Mouse (Mus musculus) forebrain, embryonic 16.5 days (tissue): ENCODE results near the gene Faf2. TPM values are rescaled to one million over a fixed set of nuclear protein-coding genes. Genes with fewer than 3 reads are reported as not detected.
A peak's percentile ranks its signal among the peaks of the same experiment; 100 is the strongest.

Source experiments
- ATAC-seq: fragments of 200-750 bp; cut with Nextera tagmentation; 2 replicates; pipeline ENCODE4 v1.8.0; 2017; ENCODE audit warnings: mild to moderate bottlenecking, moderate library complexity
- H3K27ac ChIP-seq: fragments of 300-500 bp; sonication (generic); 2 replicates; pipeline ENCODE4 v1.5.1; 2014; ENCODE audit warnings: low read length, control low read depth
- H3K27me3 ChIP-seq: fragments of 300-500 bp; sonication (generic); replicated peaks from 2 replicates; pipeline ENCODE4 v1.6.1; 2014; ENCODE audit warnings: low read length; ENCODE audit not compliant: control insufficient read depth, insufficient read depth
- H3K36me3 ChIP-seq: fragments of 300-500 bp; sonication (generic); 2 replicates; pipeline ENCODE4 v1.6.1; 2014; ENCODE audit not compliant: control insufficient read depth, insufficient read depth
- H3K4me1 ChIP-seq: fragments of 300-500 bp; sonication (generic); replicated peaks from 2 replicates; pipeline ENCODE4 v1.6.1; 2014; ENCODE audit warnings: low read length; ENCODE audit not compliant: control insufficient read depth, insufficient read depth
- H3K4me2 ChIP-seq: fragments of 300-500 bp; sonication (generic); 2 replicates; pipeline ENCODE4 v1.6.1; 2014; ENCODE audit warnings: mild to moderate bottlenecking, low read length, control low read depth
- H3K4me3 ChIP-seq: fragments of 300-500 bp; sonication (generic); replicated peaks from 2 replicates; pipeline ENCODE4 v1.5.1; 2014; ENCODE audit warnings: mild to moderate bottlenecking, low read length, control low read depth
- H3K9ac ChIP-seq: fragments of 300-500 bp; sonication (generic); replicated peaks from 2 replicates; pipeline ENCODE4 v1.6.1; 2014; ENCODE audit warnings: low read depth, low read length, control low read depth
- H3K9me3 ChIP-seq: fragments of 300-500 bp; sonication (generic); 2 replicates; pipeline ENCODE4 v1.6.1; 2016; ENCODE audit warnings: low read length; ENCODE audit not compliant: control insufficient read depth
- WGBS: fragments of 180-500 bp; shearing (Covaris S2); extraction: QIAGEN DNeasy Blood & Tissue Kit; methylation state at CpG from one replicate; pipeline ENCODE4 v1.1.7; 2014; 5-methylcytosine and 5-hydroxymethylcytosine counted together
- polyA plus RNA-seq: library from polyadenylated mRNA; unstranded; fragments of >200 nt; fragmentation: Nextera tagmentation; extraction: Ambion mirVana; gene quantifications from 2 replicates; pipeline ENCODE4 v1.2.1, GENCODE M21; 2015

Gene Faf2
- polyA plus RNA-seq: 60.8 and 62.9 TPM in 2 replicates

GRCm38 (mm10) chr13:54621155-54621932 lies at the start of gene Faf2:
TSS of gene Faf2 (plus strand) at chr13:54621784.
- Histone ChIP-seq H3K27ac (peak within 1 kb of the TSS; percentile 88), H3K4me1 (peaks cover 22% of the 10 kb centered on the region), H3K36me3 (no peaks in the 10 kb centered on the region), H3K4me2 (peak within 1 kb of the TSS; percentile 97), H3K9me3 (no peaks in the 10 kb centered on the region), H3K27me3 (no peaks in the 10 kb centered on the region), H3K4me3 (peak within 1 kb of the TSS; percentile 98), H3K9ac (peak within 1 kb of the TSS; percentile 94)
- WGBS: 11% methylated on average over 44 of the region's 44 CpGs
- ATAC-seq: peak; percentile 100

- Histone ChIP-seq H3K27ac (no peak overlapping the region), H3K36me3 (no peaks in the 10 kb centered on the region), H3K4me2 (no peak overlapping the region), H3K9ac (no peak overlapping the region), H3K27me3 (no peaks in the 10 kb centered on the region; the same call in 1 of the 2 replicates), H3K4me3 (no peak overlapping the region), H3K4me1 (peaks cover 19% of the 10 kb centered on the region), H3K9me3 (no peaks in the 10 kb centered on the region)
- WGBS: 78% methylated on average over 4 of the region's 4 CpGs
- no peak for ATAC-seq
Observed at GRCm38 (mm10) chr13:54572621-54573020, 49.0 kb upstream of the Faf2 start.

DNA sequence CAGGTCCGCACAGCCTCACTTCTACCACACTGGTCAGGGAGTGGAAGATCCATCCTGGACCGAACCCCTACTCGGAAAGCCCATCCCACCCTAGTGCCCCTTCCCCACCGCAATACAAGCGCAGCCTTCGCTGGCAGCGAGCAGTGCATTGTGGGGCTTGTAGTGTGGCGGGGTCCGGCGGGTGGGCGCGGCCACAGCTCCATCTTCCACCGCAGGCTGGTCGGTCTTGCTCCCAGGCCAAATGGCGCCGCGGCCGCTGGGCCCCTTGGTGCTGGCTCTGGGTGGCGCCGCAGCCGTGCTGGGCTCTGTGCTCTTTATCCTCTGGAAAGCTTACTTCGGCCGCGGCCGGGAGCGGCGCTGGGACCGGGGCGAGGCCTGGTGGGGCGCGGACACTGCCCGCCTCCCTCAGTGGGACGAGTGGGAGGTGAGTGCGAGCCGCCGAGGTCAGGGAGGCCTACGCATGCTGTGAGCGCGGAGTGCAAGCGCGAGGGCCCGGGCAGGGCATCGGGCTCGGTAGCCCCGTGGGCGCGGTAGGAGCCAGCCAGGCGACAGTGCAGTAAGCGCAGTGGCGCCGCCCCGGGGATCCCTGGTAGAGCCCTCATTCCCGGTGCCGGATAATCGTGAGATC lies 46.6 kb upstream of the Faf2 start, which contains the start of gene Arl10:
Gene Arl10 (plus strand): TSS at position 162 of the 628 bp plus-strand sequence.
- peak; percentile 97 for ATAC-seq
- WGBS: under 1% methylated on average over 55 of the region's 55 CpGs
- H3K4me2 ChIP-seq: peak within 1 kb of the TSS; percentile 90
- no peaks in the 10 kb centered on the region for H3K36me3 ChIP-seq
- no peaks in the 10 kb centered on the region for H3K9me3 ChIP-seq
- no peaks in the 10 kb centered on the region; the same call in 1 of the 2 replicates for H3K27me3 ChIP-seq
- H3K27ac ChIP-seq: peak within 1 kb of the TSS; percentile 64
- H3K9ac ChIP-seq: peak within 1 kb of the TSS; percentile 90
- peak within 1 kb of the TSS; percentile 75 for H3K4me3 ChIP-seq
- H3K4me1 ChIP-seq: peaks cover 19% of the 10 kb centered on the region

DNA sequence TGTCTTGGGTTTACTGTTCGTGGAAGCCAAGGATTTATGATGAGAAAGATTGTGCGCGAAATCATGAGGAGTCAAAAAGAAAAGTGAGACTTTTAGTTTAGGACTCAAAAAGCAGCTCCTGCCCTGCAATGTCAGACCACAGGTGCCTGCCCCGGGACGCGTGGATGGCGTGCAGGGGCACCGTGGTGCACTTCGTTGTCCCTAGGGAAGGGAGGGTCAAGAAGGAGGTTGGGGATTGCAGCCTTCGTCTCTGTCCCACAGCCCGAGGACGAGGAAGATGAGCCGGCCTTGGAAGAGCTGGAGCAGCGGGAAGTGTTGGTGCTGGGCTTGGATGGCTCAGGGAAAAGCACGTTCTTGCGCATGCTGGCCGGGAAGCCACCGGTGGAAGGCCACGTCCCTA lies 46.1 kb upstream of the Faf2 start:
- H3K36me3 ChIP-seq: no peaks in the 10 kb centered on the region
- H3K9ac ChIP-seq: peak overlapping the region; percentile 90
- WGBS: 2% methylated on average over 19 of the region's 19 CpGs
- H3K27me3 ChIP-seq: no peaks in the 10 kb centered on the region; the same call in 1 of the 2 replicates
- no peaks in the 10 kb centered on the region for H3K9me3 ChIP-seq
- peaks cover 19% of the 10 kb centered on the region for H3K4me1 ChIP-seq
- H3K4me3 ChIP-seq: peak overlapping the region; percentile 75
- 0 out of 2 replicates have a peak overlapping the region, but pooled peaks have one; percentile 10 for H3K27ac ChIP-seq
- H3K4me2 ChIP-seq: peak overlapping the region; percentile 90
- ATAC-seq: no peak

GRCm38 (mm10) chr13:54577652-54578507 lies 43.7 kb upstream of the Faf2 start:
- H3K4me2 ChIP-seq: no peak overlapping the region
- WGBS: 86% methylated on average over 21 of the region's 21 CpGs
- H3K36me3 ChIP-seq: peaks cover 7% of the 10 kb centered on the region

DNA sequence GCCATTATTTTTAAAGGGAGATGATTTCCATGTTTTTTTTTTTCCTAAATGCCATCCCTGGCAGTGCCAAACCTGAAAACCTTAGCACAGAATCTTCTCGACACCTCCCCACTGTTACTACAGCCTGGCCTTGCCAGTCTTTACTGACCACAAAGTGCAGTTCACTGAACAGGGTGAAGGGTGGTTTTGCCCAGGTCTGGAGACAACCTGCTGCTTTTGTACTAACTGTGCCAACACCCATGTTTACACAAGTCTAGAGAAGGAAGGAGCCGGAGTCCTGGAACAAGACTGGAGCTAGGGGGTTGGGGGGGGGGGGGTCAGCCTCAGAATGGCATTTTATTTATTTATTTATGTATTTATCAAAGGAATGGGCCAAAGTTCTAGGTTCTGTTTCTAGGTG lies 40.2 kb upstream of the Faf2 start:
- 84% methylated on average over 2 of the region's 2 CpGs for WGBS
- Histone ChIP-seq H3K4me1 (peaks cover 8% of the 10 kb centered on the region), H3K9ac (no peak overlapping the region), H3K27ac (no peak overlapping the region), H3K4me3 (no peak overlapping the region), H3K27me3 (no peaks in the 10 kb centered on the region), H3K9me3 (no peaks in the 10 kb centered on the region), H3K4me2 (no peak overlapping the region), H3K36me3 (peaks cover 12% of the 10 kb centered on the region)
- ATAC-seq: no peak

More at GRCm38 (mm10) chr13:54577652-54578507, 43.7 kb upstream of the Faf2 start:
- ATAC-seq: no peak
- H3K4me1 ChIP-seq: peaks cover 22% of the 10 kb centered on the region
- H3K9ac ChIP-seq: no peak overlapping the region
- no peak overlapping the region for H3K4me3 ChIP-seq
- H3K27ac ChIP-seq: no peak overlapping the region
- H3K27me3 ChIP-seq: no peaks in the 10 kb centered on the region; the same call in 1 of the 2 replicates
- no peaks in the 10 kb centered on the region for H3K9me3 ChIP-seq

DNA sequence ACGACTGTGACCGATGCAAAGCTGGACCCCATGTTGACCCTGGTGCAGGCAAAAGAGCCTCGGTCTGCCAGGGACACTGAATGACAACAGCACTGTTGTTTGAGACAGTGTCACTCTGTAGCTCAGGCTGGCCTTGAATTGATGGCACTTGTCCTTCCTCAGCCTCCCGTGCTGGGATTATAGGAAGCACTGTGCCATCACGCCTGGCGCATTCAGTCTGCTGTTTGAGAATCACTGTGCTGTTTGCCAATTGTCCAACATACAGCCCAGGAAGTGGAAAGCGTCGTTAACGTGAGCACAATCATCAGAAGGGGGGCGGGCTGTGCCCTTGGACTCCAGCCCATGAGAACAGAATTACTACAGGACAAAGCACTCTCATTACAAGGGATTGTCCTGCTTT lies 39.5 kb upstream of the Faf2 start:
- H3K9ac ChIP-seq: no peak overlapping the region
- 33% methylated on average over 10 of the region's 10 CpGs for WGBS
- no peak overlapping the region for H3K4me3 ChIP-seq
- H3K4me2 ChIP-seq: no peak overlapping the region
- no peaks in the 10 kb centered on the region for H3K27me3 ChIP-seq
- H3K4me1 ChIP-seq: peaks cover 3% of the 10 kb centered on the region
- H3K9me3 ChIP-seq: no peaks in the 10 kb centered on the region
- no peak for ATAC-seq
- no peak overlapping the region for H3K27ac ChIP-seq
- peaks cover 12% of the 10 kb centered on the region for H3K36me3 ChIP-seq

- Histone ChIP-seq H3K4me2 (no peak overlapping the region), H3K27me3 (no peaks in the 10 kb centered on the region), H3K9ac (no peak overlapping the region), H3K36me3 (peaks cover 12% of the 10 kb centered on the region), H3K27ac (no peak overlapping the region), H3K4me1 (peaks cover 3% of the 10 kb centered on the region), H3K4me3 (no peak overlapping the region), H3K9me3 (no peaks in the 10 kb centered on the region)
- 90% methylated on average over 5 of the region's 5 CpGs for WGBS
- no peak for ATAC-seq
Observed at GRCm38 (mm10) chr13:54582860-54583259, 38.7 kb upstream of the Faf2 start.

DNA sequence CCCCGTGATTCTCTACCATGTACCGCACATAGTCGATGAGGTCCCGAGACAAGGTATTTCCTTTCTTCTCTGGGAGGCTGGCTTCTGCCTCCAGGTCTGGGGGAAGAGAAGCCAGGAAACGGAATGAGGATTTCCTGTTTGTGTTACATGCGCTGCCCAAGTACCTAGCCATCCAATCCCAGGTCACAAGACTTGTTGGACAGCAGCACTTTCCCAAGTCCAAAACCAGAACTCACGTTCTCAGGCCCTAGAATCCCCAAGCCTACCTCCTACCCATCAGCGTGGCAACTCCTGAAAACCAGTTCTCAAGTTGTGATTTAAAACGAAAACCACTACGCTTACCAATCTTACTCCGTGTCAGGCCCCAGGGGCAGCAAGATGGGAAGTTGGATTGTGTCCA lies 35.8 kb upstream of the Faf2 start:
- ATAC-seq: no peak
- Histone ChIP-seq H3K4me3 (no peak overlapping the region), H3K4me1 (peaks cover 15% of the 10 kb centered on the region), H3K4me2 (no peak overlapping the region), H3K27me3 (no peaks in the 10 kb centered on the region), H3K27ac (no peak overlapping the region), H3K9ac (no peak overlapping the region), H3K36me3 (peaks cover 10% of the 10 kb centered on the region), H3K9me3 (no peaks in the 10 kb centered on the region)
- WGBS: 91% methylated on average over 11 of the region's 11 CpGs
